ENCODE assay signal across 8 mouse cellular contexts in the genomic region with DNA sequence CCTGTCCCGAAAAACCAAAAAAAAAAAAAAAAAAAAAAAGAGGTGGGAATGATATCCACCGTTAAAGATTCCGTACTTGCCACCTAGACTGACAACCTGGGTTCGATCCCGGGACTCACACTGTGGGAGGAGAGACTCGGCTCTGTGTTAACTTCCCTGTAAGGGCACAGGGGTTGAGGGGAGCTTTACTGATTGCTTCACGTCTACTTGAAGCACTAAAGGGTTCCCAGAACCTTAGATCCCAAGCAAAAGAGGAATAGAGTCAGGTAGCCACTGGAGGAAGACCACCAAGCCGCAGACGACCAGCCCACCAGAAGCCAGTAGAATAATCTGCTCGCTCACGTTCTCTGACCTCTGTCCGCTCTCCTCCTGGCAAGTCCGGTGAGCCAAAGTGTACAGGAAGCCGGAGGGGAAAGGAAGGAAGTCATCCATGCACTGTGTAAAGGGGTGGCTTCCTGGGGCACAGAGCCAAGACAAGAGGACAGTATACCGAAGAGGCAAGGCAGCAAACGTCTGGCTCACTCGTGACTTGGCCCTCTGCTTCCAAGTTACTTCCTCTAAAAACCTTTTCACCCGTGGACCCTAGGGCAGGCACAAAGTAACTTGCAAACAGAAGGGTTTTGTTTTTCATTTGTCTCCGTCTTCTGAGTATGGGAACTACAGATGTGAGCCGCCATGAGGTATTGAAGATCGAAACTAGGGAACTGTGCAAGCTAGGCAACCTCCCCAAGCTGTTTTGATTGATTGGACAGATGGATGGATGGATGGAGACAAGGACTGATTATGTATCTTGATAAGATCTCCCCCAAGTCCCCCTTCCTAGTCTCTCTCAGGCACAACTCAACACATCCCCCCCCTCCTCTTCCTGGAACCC. TPM values are rescaled to one million over a fixed set of nuclear protein-coding genes. Genes with fewer than 3 reads are reported as not detected.
DNase-seq lines count a peak whose midpoint lies in the region; ATAC-seq lines count a peak whose summit lies in the region.

No protein-coding gene starts in this region.

- ATAC-seq in embryonic facial prominence, embryonic 14.5 days (ENCODE audit: low read depth): no peak
- peak; percentile 83 for ATAC-seq in heart, embryonic 12.5 days (ENCODE audit: insufficient number of reproducible peaks, low FRiP score)
- ATAC-seq in megakaryocyte-erythroid progenitor cell, adult 5-6 weeks (replicated peaks; ENCODE audit: low FRiP score, low TSS enrichment, poor library complexity, severe bottlenecking): peak; percentile 51
- no peak for ATAC-seq in frontal cortex, adult (ENCODE audit: low TSS enrichment)

- WGBS in embryonic facial prominence, embryonic 14.5 days: 70% methylated on average over 20 of the region's 21 CpGs
- WGBS in embryonic facial prominence, embryonic 10.5 days: 83% methylated on average over 21 of the region's 21 CpGs
- WGBS in heart, embryonic 12.5 days: 69% methylated on average over 20 of the region's 21 CpGs

- DNase-seq in embryonic facial prominence, embryonic 14.5 days (ENCODE audit: low spot score): peak; percentile 39
- DNase-seq in embryonic facial prominence, embryonic 10.5 days (ENCODE audit: low spot score): no peak
- DNase-seq in kidney, postnatal 36 days: peak; percentile 89 to 91
- no peak for DNase-seq in cerebellum, postnatal 10 days
- no peak for DNase-seq in cerebellum, adult 9-11 months

- H3K4me2 ChIP-seq in embryonic facial prominence, embryonic 14.5 days (ENCODE audit: low read depth, low read length): no peak overlapping the region
- H3K4me2 ChIP-seq in heart, embryonic 12.5 days: no peak overlapping the region; the same call in 1 of the 2 replicates

- no peak overlapping the region for H3K27ac ChIP-seq in embryonic facial prominence, embryonic 14.5 days (replicated peaks; ENCODE audit: low read depth, low read length)
- no peak overlapping the region for H3K27ac ChIP-seq in embryonic facial prominence, embryonic 10.5 days (replicated peaks)
- H3K27ac ChIP-seq in heart, embryonic 12.5 days (ENCODE audit: poor library complexity, severe bottlenecking): no peak overlapping the region

- H3K9ac ChIP-seq in embryonic facial prominence, embryonic 14.5 days (ENCODE audit: low read depth, low read length): no peak overlapping the region
- no peak overlapping the region for H3K9ac ChIP-seq in heart, embryonic 12.5 days

- no peaks in the 10 kb centered on the region for H3K9me3 ChIP-seq in embryonic facial prominence, embryonic 14.5 days (ENCODE audit: control insufficient read depth, low read length)
- no peaks in the 10 kb centered on the region for H3K9me3 ChIP-seq in embryonic facial prominence, embryonic 10.5 days
- no peaks in the 10 kb centered on the region for H3K9me3 ChIP-seq in heart, embryonic 12.5 days (replicated peaks)

- no peaks in the 10 kb centered on the region for H3K4me1 ChIP-seq in embryonic facial prominence, embryonic 14.5 days (ENCODE audit: control insufficient read depth, insufficient read depth, low read length)
- H3K4me1 ChIP-seq in embryonic facial prominence, embryonic 10.5 days: no peaks in the 10 kb centered on the region
- H3K4me1 ChIP-seq in heart, embryonic 12.5 days (replicated peaks): no peaks in the 10 kb centered on the region; the same call in 1 of the 2 replicates

- H3K36me3 ChIP-seq in embryonic facial prominence, embryonic 14.5 days (ENCODE audit: control insufficient read depth, insufficient read depth, low read length): no peaks in the 10 kb centered on the region
- no peaks in the 10 kb centered on the region for H3K36me3 ChIP-seq in embryonic facial prominence, embryonic 10.5 days (replicated peaks)
- no peaks in the 10 kb centered on the region for H3K36me3 ChIP-seq in heart, embryonic 12.5 days

- no peaks in the 10 kb centered on the region for H3K27me3 ChIP-seq in embryonic facial prominence, embryonic 14.5 days (replicated peaks; ENCODE audit: control insufficient read depth, insufficient read depth, low read length)
- no peaks in the 10 kb centered on the region for H3K27me3 ChIP-seq in embryonic facial prominence, embryonic 10.5 days (replicated peaks; ENCODE audit: low read depth, poor library complexity, severe bottlenecking)
- H3K27me3 ChIP-seq in heart, embryonic 12.5 days (replicated peaks): no peaks in the 10 kb centered on the region

- H3K4me3 ChIP-seq in embryonic facial prominence, embryonic 14.5 days (ENCODE audit: low read depth, low read length): no peak overlapping the region
- no peak overlapping the region for H3K4me3 ChIP-seq in embryonic facial prominence, embryonic 10.5 days
- H3K4me3 ChIP-seq in heart, embryonic 12.5 days: no peak overlapping the region

RNA-seq across cellular contexts. Expression of a gene that starts 28.0 kb away (rescaled TPM):
- 38.7 and 39.8 TPM in 2 replicates for polyA plus RNA-seq in embryonic facial prominence, embryonic 14.5 days (2014; fragmentation: Nextera tagmentation; extraction: Ambion mirVana)
- polyA plus RNA-seq in embryonic facial prominence, embryonic 10.5 days (2016; fragmentation: Nextera tagmentation; extraction: Ambion mirVana): 27.1 and 27.8 TPM in 2 replicates
- 22.3 and 26.9 TPM in 2 replicates for polyA plus RNA-seq in heart, embryonic 12.5 days (2016; fragmentation: Nextera tagmentation; extraction: Ambion mirVana)
- total RNA-seq in megakaryocyte-erythroid progenitor cell, adult 5-6 weeks (2014; fragmentation: Nextera tagmentation): 22.9 and 31.8 TPM in 2 replicates
- 40.6 and 50.7 TPM in 2 replicates for total RNA-seq in megakaryocyte-erythroid progenitor cell, adult 5-6 weeks (2017)

RNA-seq across cellular contexts. Expression of a gene that starts 37.5 kb away (rescaled TPM):
- 1.9 and 2.1 TPM in 2 replicates for polyA plus RNA-seq in embryonic facial prominence, embryonic 14.5 days (2014; fragmentation: Nextera tagmentation; extraction: Ambion mirVana)
- 0.44 and 0.71 TPM in 2 replicates for polyA plus RNA-seq in embryonic facial prominence, embryonic 10.5 days (2016; fragmentation: Nextera tagmentation; extraction: Ambion mirVana)
- 6.9 and 7.1 TPM in 2 replicates for polyA plus RNA-seq in heart, embryonic 12.5 days (2016; fragmentation: Nextera tagmentation; extraction: Ambion mirVana)
- total RNA-seq in megakaryocyte-erythroid progenitor cell, adult 5-6 weeks (2014; fragmentation: Nextera tagmentation): 0.20 TPM in 1 of 2 replicates, not detected in the other
- total RNA-seq in megakaryocyte-erythroid progenitor cell, adult 5-6 weeks (2017): 0.28 and 1.5 TPM in 2 replicates

RNA-seq across cellular contexts. Expression of a gene that starts 44.5 kb away (rescaled TPM):
- 18.0 and 20.2 TPM in 2 replicates for polyA plus RNA-seq in embryonic facial prominence, embryonic 14.5 days (2014; fragmentation: Nextera tagmentation; extraction: Ambion mirVana)
- polyA plus RNA-seq in embryonic facial prominence, embryonic 10.5 days (2016; fragmentation: Nextera tagmentation; extraction: Ambion mirVana): 17.7 and 18.4 TPM in 2 replicates
- polyA plus RNA-seq in heart, embryonic 12.5 days (2016; fragmentation: Nextera tagmentation; extraction: Ambion mirVana): 14.7 and 14.8 TPM in 2 replicates
- total RNA-seq in megakaryocyte-erythroid progenitor cell, adult 5-6 weeks (2014; fragmentation: Nextera tagmentation): 15.4 and 20.0 TPM in 2 replicates
- 9.0 and 10.6 TPM in 2 replicates for total RNA-seq in megakaryocyte-erythroid progenitor cell, adult 5-6 weeks (2017)

Comparison
In these comparisons a context has a peak if more than half of its experiments do, and no peak if none do; other contexts are left out.
1. DNase-seq: peak in embryonic facial prominence, embryonic 14.5 days (single experiment) and kidney, postnatal 36 days (2 of 2); none in embryonic facial prominence, embryonic 10.5 days (single experiment), cerebellum, postnatal 10 days (0 of 2) and cerebellum, adult 9-11 months (single experiment).
2. ATAC-seq: peak in heart, embryonic 12.5 days (single experiment) and megakaryocyte-erythroid progenitor cell, adult 5-6 weeks (single experiment); none in embryonic facial prominence, embryonic 14.5 days (single experiment) and frontal cortex, adult (single experiment).